Mouse (Mus musculus) hindbrain, postnatal 0 days (tissue): Measurements from ENCODE around the gene Fjx1. TPM values are rescaled to one million over a fixed set of nuclear protein-coding genes. Genes with fewer than 3 reads are reported as not detected.

Experiments
- ATAC-seq: fragments of 200-750 bp; cut with Nextera tagmentation; 2 replicates; pipeline ENCODE4 v1.8.0; 2017; ENCODE audit warnings: mild to moderate bottlenecking, moderate TSS enrichment, moderate library complexity
- DNase-seq: peaks from one replicate; pipeline ENCODE4 v3.0.0-alpha.2; 2015; ENCODE audit warnings: low spot score
- H3K27ac ChIP-seq: fragments of 300-500 bp; sonication (generic); 2 replicates; pipeline ENCODE4 v1.5.1; 2014; ENCODE audit warnings: mild to moderate bottlenecking
- H3K27me3 ChIP-seq: fragments of 300-500 bp; sonication (generic); 2 replicates; pipeline ENCODE4 v1.6.1; 2014; ENCODE audit warnings: low read length, mixed read lengths; ENCODE audit not compliant: insufficient read depth
- H3K36me3 ChIP-seq: fragments of 300-500 bp; sonication (generic); 2 replicates; pipeline ENCODE4 v1.6.1; 2014; ENCODE audit warnings: low read length, mixed read lengths; ENCODE audit not compliant: insufficient read depth
- H3K4me1 ChIP-seq: fragments of 300-500 bp; sonication (generic); 2 replicates; pipeline ENCODE4 v1.6.1; 2014; ENCODE audit warnings: antibody characterized with exemption, low read length, mixed read lengths; ENCODE audit not compliant: insufficient read depth
- H3K4me2 ChIP-seq: fragments of 300-500 bp; sonication (generic); 2 replicates; pipeline ENCODE4 v1.6.1; 2014; ENCODE audit warnings: low read depth, mild to moderate bottlenecking, low read length, moderate library complexity, mixed read lengths
- H3K4me3 ChIP-seq: fragments of 300-500 bp; sonication (generic); 2 replicates; pipeline ENCODE4 v1.5.1; 2014; ENCODE audit warnings: low read length
- H3K9ac ChIP-seq: fragments of 300-500 bp; sonication (generic); replicated peaks from 2 replicates; pipeline ENCODE4 v1.6.1; 2014; ENCODE audit warnings: mild to moderate bottlenecking, low read length, moderate library complexity, mixed read lengths
- H3K9me3 ChIP-seq: fragments of 300-500 bp; sonication (generic); 2 replicates; pipeline ENCODE4 v1.6.1; 2016; ENCODE audit warnings: low read length, mixed read lengths
- CTCF ChIP-seq: IDR thresholded peaks from 2 replicates; pipeline ENCODE4 v1.5.1; 2016; ENCODE audit warnings: antibody characterized with exemption, control low read depth, low read depth
- WGBS: fragments of 180-500 bp; shearing (Covaris S2); extraction: QIAGEN DNeasy Blood & Tissue Kit; methylation state at CpG from one replicate; pipeline ENCODE4 v1.1.7; 2014; 5-methylcytosine and 5-hydroxymethylcytosine counted together
- polyA plus RNA-seq: library from polyadenylated mRNA; unstranded; fragments of >200 nt; fragmentation: Nextera tagmentation; extraction: Ambion mirVana; gene quantifications from 2 replicates; pipeline ENCODE4 v1.2.1, GENCODE M21; 2015
- total RNA-seq: library from RNA; depleted of rRNA; stranded (reverse); fragments of >200 nt; gene quantifications from 2 replicates; pipeline ENCODE4 v1.2.3, GENCODE M21; 2014

Gene Fjx1
- total and polyA plus RNA-seq, 2 experiments from 2014 or later, result 27.2 to 77.8 TPM

DNA sequence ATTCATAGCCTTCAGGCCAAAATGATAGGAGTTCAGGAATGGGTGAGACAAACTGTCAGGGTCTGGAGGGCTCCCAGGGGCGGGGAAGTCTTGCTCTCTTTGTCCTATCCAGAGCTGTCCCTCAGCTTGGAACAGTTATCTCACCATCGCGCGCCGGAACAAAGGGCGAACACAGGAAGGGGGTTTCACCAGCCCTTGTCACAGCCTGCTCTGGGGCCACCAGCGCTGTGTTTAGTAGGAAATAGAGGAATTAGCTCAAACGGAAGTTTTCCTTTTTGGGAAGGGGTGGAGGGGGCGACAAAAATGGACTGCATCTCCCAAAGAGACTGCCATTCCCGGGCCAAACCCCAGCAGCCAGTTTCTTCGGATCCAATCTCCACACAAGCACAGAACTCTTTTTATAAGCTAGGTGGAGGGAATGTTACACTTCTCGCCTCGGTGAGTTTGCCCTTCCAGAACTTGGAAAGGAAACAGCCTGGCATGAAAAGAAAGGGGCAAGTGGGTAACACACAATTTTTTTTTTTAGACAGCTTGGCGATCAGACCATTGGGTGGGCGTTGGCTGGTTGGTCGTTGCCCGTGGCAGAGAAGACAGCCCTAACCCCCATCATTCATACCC, 2.6 kb downstream of the Fjx1 start:
- H3K4me1 ChIP-seq, result no peaks in the 10 kb centered on the region; the same call in 1 of the 2 replicates
- peak overlapping the region; percentile 96 for H3K4me2 ChIP-seq
- no peak; the same call in 1 of the 2 replicates for ATAC-seq
- H3K9me3 ChIP-seq, result no peaks in the 10 kb centered on the region
- H3K9ac ChIP-seq, result peak overlapping the region; percentile 82
- WGBS, result 3% methylated on average over 17 of the region's 17 CpGs
- peak; percentile 64 for DNase-seq
- no peaks in the 10 kb centered on the region for H3K36me3 ChIP-seq
- TF ChIP-seq CTCF, result no peak
- peak overlapping the region; percentile 83 for H3K4me3 ChIP-seq
- no peaks in the 10 kb centered on the region for H3K27me3 ChIP-seq
- H3K27ac ChIP-seq, result peak overlapping the region; percentile 71

DNA sequence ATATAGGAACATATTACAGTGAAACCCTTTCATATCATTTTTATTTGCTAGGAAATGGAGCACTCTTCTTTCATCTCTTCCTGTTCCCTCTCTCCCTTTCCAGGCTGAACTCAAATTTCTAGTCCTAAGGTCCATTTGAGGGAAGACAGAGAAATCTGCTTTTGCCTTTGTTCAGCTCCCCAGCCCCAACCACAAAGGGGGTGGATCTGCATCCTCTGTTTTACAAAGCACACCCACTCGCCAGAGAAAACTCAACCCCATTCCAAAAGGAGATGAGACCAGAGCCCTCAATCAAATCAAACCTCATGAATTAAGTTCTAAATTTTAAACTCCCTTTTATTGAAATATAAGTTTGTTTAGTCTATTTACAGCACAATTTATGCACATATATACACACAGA, 3.2 kb downstream of the Fjx1 start:
- H3K27ac ChIP-seq, result no peak overlapping the region
- DNase-seq, result no peak
- WGBS, result 16% methylated on average over 1 of the region's 1 CpGs

DNA sequence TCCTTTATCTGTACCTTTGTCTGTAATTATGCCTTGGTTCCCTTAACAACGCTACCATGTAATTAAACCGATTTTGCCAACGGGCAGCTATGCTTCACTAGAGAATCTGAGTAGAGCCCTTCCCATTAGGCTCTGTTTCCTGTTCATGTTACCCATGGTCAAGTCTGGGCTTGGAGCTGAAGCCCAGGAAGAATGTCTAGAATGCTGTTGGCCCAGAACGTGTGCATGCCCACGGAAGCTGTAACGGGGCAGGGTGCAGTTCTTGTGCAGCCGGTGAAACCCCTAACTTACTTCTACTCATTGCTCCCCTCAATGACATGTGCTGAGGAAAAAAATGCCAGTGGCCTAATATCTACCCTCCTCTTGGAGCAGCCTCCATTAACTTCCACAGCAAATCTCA, 4.5 kb downstream of the Fjx1 start:
- no peak for TF ChIP-seq CTCF
- WGBS, result 72% methylated on average over 7 of the region's 7 CpGs
- Histone ChIP-seq H3K9ac (no peak overlapping the region), H3K27ac (no peak overlapping the region), H3K4me1 (no peaks in the 10 kb centered on the region; the same call in 1 of the 2 replicates), H3K36me3 (no peaks in the 10 kb centered on the region), H3K27me3 (no peaks in the 10 kb centered on the region), H3K9me3 (no peaks in the 10 kb centered on the region), H3K4me3 (no peak overlapping the region), H3K4me2 (peak overlapping the region; percentile 96; the same call in 1 of the 2 replicates)
- no peak for ATAC-seq
- DNase-seq, result peak; percentile 21

More for the DNA sequence above, 3.2 kb downstream of the Fjx1 start:
- ATAC-seq, result no peak
- H3K9ac ChIP-seq, result no peak overlapping the region
- no peaks in the 10 kb centered on the region for H3K27me3 ChIP-seq
- no peaks in the 10 kb centered on the region for H3K9me3 ChIP-seq
- no peaks in the 10 kb centered on the region for H3K36me3 ChIP-seq
- H3K4me1 ChIP-seq, result no peaks in the 10 kb centered on the region; the same call in 1 of the 2 replicates
- TF ChIP-seq CTCF, result no peak
- peak overlapping the region; percentile 83 for H3K4me3 ChIP-seq
- H3K4me2 ChIP-seq, result peak overlapping the region; percentile 96

DNA sequence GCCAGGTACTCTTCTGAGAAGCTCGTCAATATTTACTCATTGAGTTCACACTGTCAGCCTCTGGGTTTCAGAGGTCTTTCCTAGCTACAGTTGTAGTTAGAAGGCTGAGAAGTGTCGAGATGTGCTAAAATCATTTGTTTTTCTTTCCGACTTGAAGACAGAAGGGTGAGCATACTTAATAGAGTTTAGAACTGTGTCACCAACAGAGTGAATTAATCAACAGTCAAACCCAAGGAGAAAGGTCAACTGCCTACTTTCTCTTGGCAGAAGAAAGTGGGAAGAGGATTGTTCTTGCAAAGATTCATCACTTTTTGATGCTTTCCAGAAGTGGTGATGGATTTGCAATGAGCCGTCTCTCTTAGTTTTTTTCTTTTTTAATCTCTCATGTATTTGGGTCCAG, 5.4 kb downstream of the Fjx1 start:
- WGBS, result 76% methylated on average over 4 of the region's 4 CpGs
- Histone ChIP-seq H3K4me2 (no peak overlapping the region), H3K27ac (no peak overlapping the region), H3K27me3 (no peaks in the 10 kb centered on the region), H3K36me3 (no peaks in the 10 kb centered on the region), H3K4me3 (no peak overlapping the region), H3K4me1 (no peaks in the 10 kb centered on the region), H3K9ac (no peak overlapping the region), H3K9me3 (no peaks in the 10 kb centered on the region)
- no peak for TF ChIP-seq CTCF
- DNase-seq (no peak), ATAC-seq (no peak)

DNA sequence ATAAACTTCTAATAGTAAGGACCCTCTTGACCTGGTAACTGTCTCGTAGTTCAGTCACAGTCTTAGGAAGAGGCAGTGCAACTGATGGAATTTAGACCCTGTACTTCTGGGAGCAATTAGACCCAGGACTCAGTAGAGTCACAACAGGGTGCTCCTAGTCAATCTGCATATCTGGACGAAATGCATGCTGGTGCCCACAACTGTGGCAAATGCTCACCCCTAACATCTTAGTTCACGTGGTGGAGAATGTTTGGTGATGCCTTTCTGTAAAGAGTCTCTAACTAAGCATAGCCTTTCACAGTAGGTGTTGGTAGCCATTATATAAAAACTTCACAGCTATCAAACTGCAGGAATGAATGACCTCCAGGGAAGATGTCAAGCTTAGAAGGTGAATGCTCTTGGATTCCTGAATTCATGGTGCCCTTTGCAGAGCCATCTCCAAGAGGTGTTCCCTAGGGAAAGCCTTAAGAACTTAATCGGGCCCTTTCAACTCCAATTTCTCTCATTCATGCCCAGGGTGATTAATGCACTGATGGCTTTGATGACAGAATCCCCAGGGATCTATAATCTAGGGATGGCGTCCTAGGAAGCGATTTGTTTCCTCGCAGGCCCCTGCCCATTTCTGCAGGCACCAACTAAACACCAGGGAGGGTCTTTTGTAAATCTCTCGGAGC, 14.8 kb downstream of the Fjx1 start:
- ATAC-seq (no peak), DNase-seq (no peak)
- 21% methylated on average over 8 of the region's 8 CpGs for WGBS
- Histone ChIP-seq H3K4me3 (no peak overlapping the region), H3K4me1 (no peaks in the 10 kb centered on the region), H3K27ac (no peak overlapping the region), H3K9me3 (no peaks in the 10 kb centered on the region), H3K9ac (no peak overlapping the region), H3K27me3 (no peaks in the 10 kb centered on the region), H3K4me2 (no peak overlapping the region), H3K36me3 (no peaks in the 10 kb centered on the region)
- TF ChIP-seq CTCF, result no peak

DNA sequence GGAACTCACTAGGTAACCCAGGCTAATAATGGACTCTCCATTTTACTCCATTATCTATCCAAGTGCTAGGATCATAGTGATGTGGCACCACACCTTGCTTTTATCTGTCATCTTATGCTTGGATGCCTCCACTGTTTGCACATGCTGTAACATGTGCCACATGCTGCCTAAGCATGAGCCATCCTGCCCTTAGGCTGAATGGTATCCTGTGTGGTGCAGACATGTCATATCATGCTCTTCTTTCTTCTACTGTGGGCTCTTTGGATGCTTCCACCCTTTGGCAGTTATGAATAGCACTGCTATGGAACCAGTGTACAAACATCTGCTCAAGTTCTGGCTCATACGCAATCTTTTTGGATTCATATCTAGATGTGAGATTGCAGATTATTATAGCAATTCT, 18.4 kb downstream of the Fjx1 start:
- H3K4me2 ChIP-seq, result no peak overlapping the region
- TF ChIP-seq CTCF, result no peak
- H3K27ac ChIP-seq, result no peak overlapping the region
- H3K9ac ChIP-seq, result no peak overlapping the region
- no peak overlapping the region for H3K4me3 ChIP-seq
- WGBS, result 90% methylated on average over 1 of the region's 1 CpGs
- H3K36me3 ChIP-seq, result no peaks in the 10 kb centered on the region
- H3K4me1 ChIP-seq, result no peaks in the 10 kb centered on the region
- ATAC-seq (no peak), DNase-seq (no peak)
- no peaks in the 10 kb centered on the region for H3K9me3 ChIP-seq
- no peaks in the 10 kb centered on the region for H3K27me3 ChIP-seq

DNA sequence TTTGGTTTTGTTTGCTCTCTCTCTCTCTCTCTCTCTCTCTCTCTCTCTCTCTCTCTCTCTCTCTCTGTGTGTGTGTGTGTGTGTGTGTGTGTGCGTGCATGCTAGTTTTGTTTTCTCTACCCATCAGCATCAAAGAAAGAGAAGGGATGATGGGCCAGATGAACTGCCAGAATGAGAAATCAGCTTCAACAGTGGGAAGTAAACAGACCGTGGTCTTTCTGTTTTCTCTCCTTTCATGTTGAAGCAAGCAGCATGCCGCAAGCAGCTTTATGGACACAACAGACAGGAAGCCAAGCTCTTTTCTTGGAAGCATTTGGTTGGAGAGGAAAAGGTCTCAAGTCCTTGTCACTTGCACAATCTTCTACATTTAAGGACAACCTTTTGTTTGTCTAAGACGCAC, 21.2 kb downstream of the Fjx1 start:
- Histone ChIP-seq H3K4me1 (no peaks in the 10 kb centered on the region), H3K4me2 (no peak overlapping the region), H3K36me3 (no peaks in the 10 kb centered on the region), H3K27ac (no peak overlapping the region), H3K4me3 (no peak overlapping the region), H3K27me3 (no peaks in the 10 kb centered on the region), H3K9me3 (no peaks in the 10 kb centered on the region), H3K9ac (no peak overlapping the region)
- ATAC-seq, result no peak
- no peak for DNase-seq
- WGBS, result 37% methylated on average over 4 of the region's 4 CpGs
- no peak for TF ChIP-seq CTCF
